Mouse (Mus musculus): ENCODE measurements around the gene Uap1l1.
"Not testable (repeated sequence)": the region's sequence is repeated elsewhere in the genome, so short reads cannot be mapped to it uniquely, and the experiment has no call there.

Uap1l1 gene

DNA sequence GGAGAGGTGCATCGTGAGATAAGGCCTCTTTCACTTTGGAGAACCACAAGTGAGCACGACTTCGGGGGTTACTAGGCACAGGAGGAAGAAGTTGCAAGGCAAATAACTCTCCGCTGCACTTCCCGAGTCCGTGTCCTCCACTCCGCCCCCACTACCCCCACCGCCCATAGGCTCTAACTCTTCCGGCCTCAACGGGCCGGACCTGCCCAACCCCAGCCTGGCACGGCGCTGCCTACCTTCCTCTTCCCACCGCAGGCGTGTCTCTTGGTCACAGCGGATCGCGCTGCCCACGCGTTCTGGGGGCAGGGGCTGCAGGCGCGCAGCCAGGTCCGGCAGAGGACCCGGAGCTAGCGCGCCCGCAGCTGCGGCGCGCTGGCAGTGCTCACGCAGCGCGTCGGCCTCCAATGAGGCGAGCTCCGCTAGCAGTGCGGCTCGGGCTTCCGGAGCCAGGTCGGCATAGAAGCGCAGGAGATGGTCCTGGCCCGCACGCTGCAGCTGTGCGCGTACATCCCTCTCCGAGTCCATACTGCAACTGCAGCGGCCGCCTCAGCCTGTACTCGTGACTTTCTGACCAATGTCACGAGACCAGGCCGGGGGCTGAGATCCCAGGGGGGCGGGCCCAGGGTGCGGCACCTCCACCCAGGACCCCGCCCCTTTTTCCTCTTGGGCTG, at the start of gene Uap1l1:
Gene Uap1l1 (minus strand): TSS at position 592 of the 671 bp plus-strand sequence.
- peak; percentile 54 to 67 for DNase-seq

- not testable (repeated sequence) for DNase-seq
These were observed 48.0 kb upstream of the Uap1l1 start for GRCm38 (mm10) chr2:25413436-25413835.

GRCm38 (mm10) chr2:25408908-25409307, 43.4 kb upstream of the Uap1l1 start:
- no peak for DNase-seq

- no peak for DNase-seq
These were observed 38.5 kb upstream of the Uap1l1 start for GRCm38 (mm10) chr2:25403994-25404393.

GRCm38 (mm10) chr2:25402972-25403601, 37.6 kb upstream of the Uap1l1 start:
- DNase-seq, result peak; percentile 42 to 53

GRCm38 (mm10) chr2:25402377-25402971, 37.0 kb upstream of the Uap1l1 start:
- peak; percentile 75 to 80 for DNase-seq

DNA sequence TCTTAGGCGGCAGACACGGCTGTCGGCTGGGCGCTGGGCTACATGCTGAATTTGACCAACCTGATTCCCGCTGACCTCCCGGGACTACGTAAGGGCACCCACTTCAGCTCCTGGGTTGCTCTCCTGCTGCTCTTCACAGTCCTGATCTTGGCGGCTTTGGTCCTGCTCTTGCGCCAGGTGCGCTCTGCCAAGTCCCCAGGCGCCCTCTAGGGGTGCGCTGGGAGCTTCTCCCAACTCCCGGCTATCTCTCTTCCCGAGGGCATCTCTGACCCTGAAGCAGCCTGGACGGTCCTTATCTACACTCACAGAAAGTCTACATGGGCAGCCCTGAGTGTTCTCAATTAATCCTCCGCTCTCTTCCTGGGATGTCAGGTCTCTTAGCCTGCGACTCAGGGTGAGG, 35.3 kb upstream of the Uap1l1 start:
- peak; percentile 30 to 49 for DNase-seq

- no peak for DNase-seq
These were observed 34.8 kb upstream of the Uap1l1 start for GRCm38 (mm10) chr2:25400291-25400690.

GRCm38 (mm10) chr2:25399051-25399450, 33.6 kb upstream of the Uap1l1 start, which contains the start of gene Npdc1:
Gene Npdc1, plus strand, starts transcription at chr2:25399351.
- no peak for DNase-seq

GRCm38 (mm10) chr2:25398065-25398464, 32.6 kb upstream of the Uap1l1 start:
- DNase-seq, result no peak

DNA sequence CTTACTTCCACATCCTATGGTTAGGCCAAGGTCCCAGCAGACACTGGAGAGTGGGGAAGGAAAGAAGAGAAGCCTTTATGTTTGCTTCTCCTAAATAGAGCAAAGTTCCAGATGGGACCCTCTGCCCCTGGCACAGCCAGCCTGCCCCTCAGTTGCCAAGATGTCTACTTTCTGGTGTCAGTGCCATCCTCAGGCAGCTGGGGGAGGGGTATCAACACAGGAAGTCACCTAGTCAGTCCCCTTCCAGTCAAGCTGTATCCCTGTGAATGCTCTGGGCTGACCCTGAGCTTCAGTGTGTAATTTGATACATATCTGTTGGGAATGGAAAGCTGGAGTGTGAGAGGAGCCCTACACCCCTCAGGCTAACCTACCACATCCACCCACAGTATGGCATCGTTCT, 31.5 kb upstream of the Uap1l1 start:
- no peak for DNase-seq

DNA sequence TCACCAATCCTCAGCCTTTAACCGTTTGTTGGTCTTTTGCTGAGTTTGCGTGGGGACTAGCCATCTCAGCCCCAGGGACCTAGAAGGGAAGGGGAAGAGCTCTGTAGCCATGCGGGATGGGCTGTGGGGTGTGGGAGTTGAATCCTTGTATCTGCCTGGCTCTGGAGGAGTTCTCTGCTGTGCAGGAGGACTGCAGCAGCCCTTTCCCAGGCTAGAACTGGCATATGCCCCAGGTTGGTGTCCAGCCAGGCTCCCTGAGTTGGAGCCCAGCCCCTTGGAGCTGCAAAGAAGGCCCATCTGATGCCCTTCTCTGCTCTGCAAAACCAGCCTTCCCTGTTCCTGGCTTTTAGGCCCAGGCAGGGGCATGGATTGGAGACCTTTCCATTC, 31.1 kb upstream of the Uap1l1 start:
- DNase-seq, result no peak

DNA sequence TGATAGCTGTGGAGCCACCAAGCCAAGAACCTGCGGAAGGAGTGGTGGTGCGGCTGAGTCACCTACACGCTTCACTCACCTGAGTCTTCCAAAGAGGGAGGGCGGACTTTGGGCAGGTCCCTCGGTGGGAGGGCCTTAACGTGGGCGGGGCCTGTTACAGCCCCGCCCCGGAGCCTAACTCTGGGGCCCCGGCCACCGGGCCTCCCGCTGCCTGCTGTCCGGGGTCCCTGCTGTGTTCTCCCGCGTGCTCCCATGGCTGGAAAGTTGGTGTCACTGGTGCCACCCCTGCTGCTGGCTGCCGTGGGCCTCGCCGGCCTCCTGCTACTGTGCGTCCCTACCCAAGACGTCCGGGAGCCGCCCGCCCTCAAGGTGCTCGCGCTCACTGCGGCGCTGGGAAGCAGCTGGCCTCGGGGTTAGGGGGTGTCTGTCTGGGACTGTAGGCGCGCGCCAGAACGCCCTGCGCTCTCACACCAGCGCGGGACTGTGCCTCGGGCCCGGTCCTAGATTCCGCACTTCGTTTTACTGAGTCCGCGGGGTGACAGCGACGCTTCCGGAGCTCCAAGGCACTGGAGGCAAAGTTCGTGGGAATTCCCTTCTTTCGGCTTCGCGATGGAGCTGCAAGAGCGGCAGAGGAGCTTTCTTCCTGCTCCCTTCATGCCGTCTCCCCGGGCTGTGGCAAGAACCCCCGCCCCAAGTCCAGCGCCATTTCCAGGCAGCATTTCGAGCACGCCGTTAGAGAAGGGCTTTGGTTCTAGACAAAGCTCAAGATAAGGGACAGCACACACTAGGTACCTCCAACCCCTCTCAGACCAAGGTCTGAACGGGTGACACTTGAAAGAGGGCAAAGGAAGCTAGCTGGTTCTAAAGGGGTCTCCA, 30.5 kb upstream of the Uap1l1 start, which contains the start of gene Entpd2:
Gene Entpd2 (plus strand): TSS at position 154 of the 876 bp plus-strand sequence.
- no peak for DNase-seq

DNA sequence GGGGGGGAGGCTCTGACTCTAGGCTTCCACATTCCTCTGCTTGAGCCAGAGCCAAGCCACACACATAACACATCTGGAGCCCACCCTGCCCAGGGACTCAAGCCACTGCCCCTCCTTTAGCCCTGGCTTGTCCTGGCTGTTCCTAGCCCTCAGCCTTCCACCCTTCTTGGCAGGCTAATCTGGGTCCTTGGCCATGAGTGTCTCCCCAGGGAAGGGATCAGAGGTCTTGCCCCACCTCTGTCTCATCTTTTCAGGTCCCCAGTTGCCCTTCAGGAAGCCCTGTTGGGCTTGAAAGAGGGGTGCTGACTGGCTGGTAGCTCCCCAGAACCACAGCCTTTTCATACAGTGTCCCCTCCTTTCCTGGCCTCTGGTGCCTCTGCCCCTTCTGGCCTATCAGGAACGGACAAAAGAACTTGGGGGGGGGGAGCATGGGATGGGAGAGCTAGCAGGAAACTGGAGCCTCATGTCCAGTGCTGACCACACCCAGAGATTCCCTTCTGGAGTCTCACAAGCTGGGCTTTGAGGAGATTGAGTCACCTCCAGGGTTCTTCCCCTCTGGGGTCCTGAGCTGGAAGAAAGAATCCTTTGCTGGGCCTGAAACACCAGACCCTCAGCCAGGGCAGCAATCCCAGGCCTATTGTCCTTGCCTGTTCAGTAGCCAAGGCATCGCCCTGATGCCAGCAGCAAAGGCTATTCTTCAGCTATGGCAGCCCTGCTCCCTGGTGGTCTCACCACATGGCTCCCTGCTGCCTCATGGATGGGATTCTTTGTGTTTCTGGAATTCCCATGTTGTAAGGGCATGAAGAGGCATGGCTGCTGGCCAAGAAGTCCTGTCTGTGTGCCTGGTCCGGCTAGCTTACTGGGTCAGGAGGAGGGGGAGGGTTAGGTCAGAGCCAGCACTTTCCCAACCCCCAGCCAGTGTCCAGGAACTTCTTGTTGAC, 29.1 kb upstream of the Uap1l1 start:
- no peak for DNase-seq

- DNase-seq, result no peak
These were observed 25.8 kb upstream of the Uap1l1 start for GRCm38 (mm10) chr2:25391266-25391665.

DNA sequence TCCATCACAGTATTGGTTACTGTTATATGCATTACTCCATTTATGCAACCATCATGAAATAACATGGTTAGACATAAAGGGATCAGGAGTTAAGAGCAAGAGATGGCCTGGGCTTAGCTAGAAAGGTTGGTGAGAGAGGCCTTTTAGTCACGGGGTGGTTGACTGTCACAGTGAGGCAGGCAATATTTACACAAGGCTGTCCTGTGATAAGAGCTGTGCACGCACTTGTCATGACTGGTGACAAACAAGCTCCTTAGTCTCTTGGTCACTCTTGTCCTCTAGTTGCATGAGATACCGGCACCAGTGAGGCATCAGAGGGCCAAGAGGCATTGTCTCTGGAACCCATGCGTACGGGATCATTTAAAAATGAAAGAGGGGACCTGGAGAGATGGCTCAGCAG, 19.0 kb upstream of the Uap1l1 start:
- no peak for DNase-seq

DNA sequence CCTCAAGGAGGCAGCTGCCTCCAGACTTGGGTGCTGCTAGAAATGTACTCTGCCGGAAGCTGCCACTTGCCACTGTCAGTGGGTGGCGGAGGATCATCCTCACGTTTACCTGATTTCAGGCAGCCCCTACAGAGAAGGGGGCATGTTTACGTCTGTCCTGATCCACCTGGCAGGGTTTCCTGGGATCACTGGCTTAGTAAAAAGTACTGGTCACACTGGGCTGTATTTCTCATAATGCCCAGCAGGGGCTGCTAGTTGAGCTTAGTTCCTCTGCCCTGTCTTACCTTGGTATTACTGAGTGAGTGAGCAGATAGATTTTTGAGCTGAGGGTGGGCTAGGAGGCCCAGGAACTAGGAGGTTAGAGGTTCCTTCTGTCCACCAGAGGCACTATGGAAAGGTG, 11.1 kb upstream of the Uap1l1 start:
- DNase-seq, result no peak

DNA sequence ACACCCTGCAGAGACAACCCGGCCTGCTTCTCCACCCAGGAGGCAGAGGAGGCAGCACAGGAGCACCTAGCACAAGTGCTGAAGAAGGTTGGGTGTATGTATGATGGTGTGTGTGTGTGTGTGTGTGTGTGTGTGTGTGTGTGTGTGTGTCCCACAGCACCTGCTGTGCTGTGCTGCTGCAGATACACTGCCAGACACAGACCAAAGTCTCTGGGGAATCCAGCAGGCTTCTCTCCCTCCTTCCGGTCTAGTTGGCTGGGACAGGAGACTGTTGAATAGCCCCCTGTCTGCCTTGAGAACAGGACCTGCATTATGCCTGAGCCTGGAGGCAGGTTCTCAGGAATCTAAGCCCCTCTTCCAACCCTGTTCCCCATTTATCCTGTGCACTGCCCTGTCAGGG, 7.9 kb upstream of the Uap1l1 start:
- DNase-seq, result no peak

DNA sequence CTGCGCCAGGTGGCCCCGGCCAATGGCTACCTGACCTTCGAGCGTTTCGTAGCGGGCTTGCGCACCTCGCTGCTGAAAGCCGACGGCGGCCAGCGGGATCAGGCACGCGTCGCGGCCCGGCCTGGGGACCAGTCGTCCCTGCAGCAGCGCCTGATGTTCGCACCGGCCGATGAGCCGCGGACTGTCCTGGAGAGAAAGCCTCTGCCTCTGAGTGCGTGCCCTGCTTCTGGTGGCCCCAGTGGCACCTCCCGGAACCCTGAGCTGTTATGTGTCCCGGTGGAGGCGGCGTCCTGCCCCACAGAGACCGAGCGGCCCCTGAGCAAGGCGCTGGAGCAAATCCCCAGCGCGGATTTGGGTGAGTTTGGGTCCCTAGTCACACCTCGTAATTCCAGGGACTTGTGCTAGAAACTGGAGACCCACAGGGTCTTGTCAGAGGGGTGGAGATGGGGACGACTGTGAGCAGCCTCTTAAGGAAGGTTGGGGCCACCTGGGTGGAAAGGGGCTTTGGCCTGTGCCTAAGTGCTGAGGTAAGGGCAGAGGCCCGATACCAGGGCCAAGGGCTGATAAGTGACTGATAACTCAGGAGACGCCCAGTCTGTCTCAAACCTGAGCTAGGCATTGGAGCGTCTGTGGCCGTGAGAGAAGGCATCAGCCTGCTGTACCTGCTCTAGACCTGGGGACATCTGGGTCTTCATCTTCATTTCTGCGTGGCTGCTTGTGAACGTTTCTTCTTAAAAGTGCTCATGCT, 7.3 kb upstream of the Uap1l1 start:
- DNase-seq, result no peak

- peak; percentile 73 to 82 for DNase-seq
These were observed 6.5 kb upstream of the Uap1l1 start, which contains the start of gene Sapcd2 for GRCm38 (mm10) chr2:25371764-25372643. Gene Sapcd2, plus strand, starts transcription at chr2:25372321.
